8 mouse cellular contexts compared by ENCODE assay signal in the genomic region with DNA sequence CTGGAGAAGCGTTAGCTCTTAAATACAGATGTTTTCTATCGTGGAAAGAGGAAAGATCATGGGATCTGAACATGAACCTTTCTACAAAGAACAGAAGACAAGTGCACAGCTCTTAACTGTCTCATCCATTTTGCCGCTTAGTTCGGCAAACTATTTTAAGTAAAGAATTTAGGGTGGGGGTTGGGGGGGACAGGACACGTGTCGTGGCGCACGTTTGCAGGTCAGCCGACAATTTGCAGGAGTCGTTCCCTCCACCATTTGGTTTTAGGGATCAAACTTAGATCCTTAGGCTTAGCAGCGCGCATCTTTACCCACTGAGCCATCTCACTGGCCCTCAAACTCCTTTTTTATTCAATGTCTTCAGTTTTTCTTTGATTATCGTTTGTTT. TPM values are rescaled to one million over a fixed set of nuclear protein-coding genes. Genes with fewer than 3 reads are reported as not detected.
DNase-seq lines count a peak whose midpoint lies in the region; ATAC-seq and TF ChIP-seq lines count a peak whose summit lies in the region.

No protein-coding gene starts in this region.

- peak; percentile 2; the same call in 1 of the 2 replicates for ATAC-seq in lung, embryonic 14.5 days (ENCODE audit: insufficient read depth)
- no peak for ATAC-seq in embryonic facial prominence, embryonic 14.5 days (ENCODE audit: low read depth)
- ATAC-seq in intestine, embryonic 14.5 days (replicated peaks; ENCODE audit: low FRiP score, low TSS enrichment, low read depth): no peak
- no peak for ATAC-seq in neural tube, embryonic 12.5 days (ENCODE audit: low FRiP score, low read depth)
- ATAC-seq in CD4-positive, CD25-positive, alpha-beta regulatory T cell, adult 4 months: no peak

- H3K36me3 ChIP-seq in lung, embryonic 14.5 days (ENCODE audit: insufficient read depth): peaks cover 7% of the 10 kb centered on the region; the same call in 1 of the 2 replicates
- H3K36me3 ChIP-seq in embryonic facial prominence, embryonic 14.5 days (ENCODE audit: control insufficient read depth, insufficient read depth, low read length): no peaks in the 10 kb centered on the region
- H3K36me3 ChIP-seq in intestine, embryonic 14.5 days (ENCODE audit: control insufficient read depth, insufficient read depth, low read length): no peaks in the 10 kb centered on the region
- H3K36me3 ChIP-seq in neural tube, embryonic 12.5 days: no peaks in the 10 kb centered on the region

- no peaks in the 10 kb centered on the region for H3K9me3 ChIP-seq in lung, embryonic 14.5 days (ENCODE audit: low read depth, low read length)
- no peaks in the 10 kb centered on the region for H3K9me3 ChIP-seq in embryonic facial prominence, embryonic 14.5 days (ENCODE audit: control insufficient read depth, low read length)
- H3K9me3 ChIP-seq in intestine, embryonic 14.5 days (ENCODE audit: control insufficient read depth, low read length): no peaks in the 10 kb centered on the region
- no peaks in the 10 kb centered on the region for H3K9me3 ChIP-seq in neural tube, embryonic 12.5 days

- peak overlapping the region; percentile 96 for H3K9ac ChIP-seq in lung, embryonic 14.5 days
- peak overlapping the region; percentile 98 for H3K9ac ChIP-seq in embryonic facial prominence, embryonic 14.5 days (ENCODE audit: low read depth, low read length)
- peak overlapping the region; percentile 96; the same call in 1 of the 2 replicates for H3K9ac ChIP-seq in intestine, embryonic 14.5 days (ENCODE audit: low read length)
- H3K9ac ChIP-seq in neural tube, embryonic 12.5 days: peak overlapping the region; percentile 97

- TF ChIP-seq CTCF in lung, embryonic 14.5 days (IDR thresholded peaks at IDR 0.05; ENCODE audit: low read depth): no peak

- DNase-seq in lung, embryonic 14.5 days: no peak
- DNase-seq in lung, postnatal 25 days (ENCODE audit: low spot score): no peak
- no peak for DNase-seq in embryonic facial prominence, embryonic 14.5 days (ENCODE audit: low spot score)
- DNase-seq in intestine, embryonic 14.5 days (ENCODE audit: low spot score): no peak
- no peak for DNase-seq in left cerebral cortex, adult 8-10 months (ENCODE audit: low spot score in 2 of 2)
- no peak for DNase-seq in urinary bladder, postnatal 10 days (ENCODE audit: low spot score)

- H3K4me1 ChIP-seq in lung, embryonic 14.5 days (ENCODE audit: insufficient read depth): peaks cover 22% of the 10 kb centered on the region
- peaks cover 31% of the 10 kb centered on the region for H3K4me1 ChIP-seq in embryonic facial prominence, embryonic 14.5 days (ENCODE audit: control insufficient read depth, insufficient read depth, low read length)
- H3K4me1 ChIP-seq in intestine, embryonic 14.5 days (replicated peaks; ENCODE audit: control insufficient read depth, insufficient read depth, low read length): peaks cover 36% of the 10 kb centered on the region
- H3K4me1 ChIP-seq in neural tube, embryonic 12.5 days: peaks cover 47% of the 10 kb centered on the region

- peak overlapping the region; percentile 88 for H3K4me3 ChIP-seq in lung, embryonic 14.5 days (ENCODE audit: low read depth, low read length)
- peak overlapping the region; percentile 88 for H3K4me3 ChIP-seq in embryonic facial prominence, embryonic 14.5 days (ENCODE audit: low read depth, low read length)
- H3K4me3 ChIP-seq in intestine, embryonic 14.5 days (ENCODE audit: low read depth, low read length): peak overlapping the region; percentile 77
- H3K4me3 ChIP-seq in neural tube, embryonic 12.5 days: peak overlapping the region; percentile 95

- WGBS in lung, embryonic 14.5 days: under 1% methylated on average over 13 of the region's 13 CpGs
- 2% methylated on average over 13 of the region's 13 CpGs for WGBS in embryonic facial prominence, embryonic 14.5 days
- under 1% methylated on average over 13 of the region's 13 CpGs for WGBS in intestine, embryonic 14.5 days
- WGBS in neural tube, embryonic 12.5 days: 1% methylated on average over 13 of the region's 13 CpGs

- H3K27ac ChIP-seq in lung, embryonic 14.5 days (ENCODE audit: low read depth): peak overlapping the region; percentile 99
- H3K27ac ChIP-seq in embryonic facial prominence, embryonic 14.5 days (replicated peaks; ENCODE audit: low read depth, low read length): peak overlapping the region; percentile 98
- peak overlapping the region; percentile 98 for H3K27ac ChIP-seq in intestine, embryonic 14.5 days (ENCODE audit: low read depth)
- H3K27ac ChIP-seq in neural tube, embryonic 12.5 days: no peak overlapping the region

- H3K4me2 ChIP-seq in lung, embryonic 14.5 days: peak overlapping the region; percentile 81
- H3K4me2 ChIP-seq in embryonic facial prominence, embryonic 14.5 days (ENCODE audit: low read depth, low read length): peak overlapping the region; percentile 65
- peak overlapping the region; percentile 61 for H3K4me2 ChIP-seq in intestine, embryonic 14.5 days (ENCODE audit: low read length)
- H3K4me2 ChIP-seq in neural tube, embryonic 12.5 days (replicated peaks): peak overlapping the region; percentile 69

- H3K27me3 ChIP-seq in lung, embryonic 14.5 days (ENCODE audit: insufficient read depth, low read length): no peaks in the 10 kb centered on the region
- no peaks in the 10 kb centered on the region for H3K27me3 ChIP-seq in embryonic facial prominence, embryonic 14.5 days (replicated peaks; ENCODE audit: control insufficient read depth, insufficient read depth, low read length)
- H3K27me3 ChIP-seq in intestine, embryonic 14.5 days (replicated peaks; ENCODE audit: control insufficient read depth, insufficient read depth, low read length): no peaks in the 10 kb centered on the region
- H3K27me3 ChIP-seq in neural tube, embryonic 12.5 days (replicated peaks): no peaks in the 10 kb centered on the region; the same call in 1 of the 2 replicates

RNA-seq across cellular contexts. Expression of a gene that starts 0.6 kb away (rescaled TPM):
- 7.4 and 7.6 TPM in 2 replicates for polyA plus RNA-seq in lung, embryonic 14.5 days (2014; fragmentation: Nextera tagmentation; extraction: Ambion mirVana)
- 5.9 and 6.4 TPM in 2 replicates for polyA plus RNA-seq in embryonic facial prominence, embryonic 14.5 days (2014; fragmentation: Nextera tagmentation; extraction: Ambion mirVana)
- 7.8 and 7.9 TPM in 2 replicates for polyA plus RNA-seq in intestine, embryonic 14.5 days (2014; fragmentation: Nextera tagmentation; extraction: Ambion mirVana)
- 12.1 and 12.8 TPM in 2 replicates for polyA plus RNA-seq in neural tube, embryonic 12.5 days (2016; fragmentation: Nextera tagmentation; extraction: Ambion mirVana)
- 10 to 100 TPM; 47.1 to 51.9 (median 49.0) TPM for total RNA-seq in left cerebral cortex, adult 8-10 months (2022)
- 1 to 10 TPM; 2.7 TPM for polyA plus RNA-seq in CD4-positive, CD25-positive, alpha-beta regulatory T cell, adult 4 months (2017; shearing (Covaris generic))
